Mouse (Mus musculus) testis, postnatal 14 days (tissue): Measurements from ENCODE around the gene Zfp664.

ENCODE experiments used
- DNase-seq: peaks from one replicate; pipeline ENCODE4 v3.0.0; 2021; ENCODE audit warnings: low spot score

Gene Zfp664

DNA sequence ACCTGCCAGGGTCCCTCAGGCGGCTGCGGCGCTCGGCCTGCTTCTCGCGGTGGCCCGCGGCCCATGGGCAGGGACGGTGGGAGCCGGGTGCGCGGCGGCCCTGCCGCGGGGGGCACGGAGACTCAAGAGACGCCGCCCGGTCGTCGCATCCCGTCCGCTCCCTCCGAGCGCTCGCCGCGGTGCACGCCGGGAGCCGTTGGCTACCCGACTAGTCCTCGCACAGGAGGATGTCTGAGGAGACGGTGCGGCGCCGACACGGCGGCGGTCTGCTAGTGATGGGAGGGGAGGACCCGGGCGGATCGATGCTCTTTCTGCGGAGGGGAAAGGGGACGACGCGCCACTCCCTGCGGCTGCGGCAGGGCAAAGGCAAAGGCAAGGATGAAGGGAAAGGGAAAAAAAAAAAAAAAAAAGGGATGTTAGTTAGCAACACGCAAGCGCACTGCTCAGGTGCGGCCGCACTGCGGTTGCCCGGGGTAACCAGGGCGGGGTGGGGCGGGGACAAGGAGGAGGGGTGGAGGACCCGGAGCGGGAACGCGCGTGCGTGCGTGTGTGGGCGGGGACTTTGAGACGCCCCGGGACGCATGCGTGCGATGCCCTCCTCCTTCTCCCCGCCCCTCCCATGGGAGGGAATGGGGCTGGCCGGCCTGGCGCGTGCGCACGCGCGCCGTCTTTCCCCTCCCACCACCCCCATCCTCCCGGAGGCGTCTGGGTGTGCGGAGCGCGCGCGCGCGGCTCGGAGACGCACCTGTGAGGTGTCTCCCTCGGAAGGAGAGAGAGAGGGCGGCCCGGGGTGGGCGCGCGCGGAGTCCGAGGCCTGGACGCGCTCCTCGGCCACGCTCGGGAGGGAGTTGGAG is at the start of gene Zfp664, which contains the start of gene Ccdc92:
Gene Zfp664, plus strand, starts transcription at position 679 of the 854 bp plus-strand sequence.
Gene Ccdc92, minus strand, starts transcription at position 412 of the 854 bp plus-strand sequence.
- peak; percentile 99 for DNase-seq

DNA sequence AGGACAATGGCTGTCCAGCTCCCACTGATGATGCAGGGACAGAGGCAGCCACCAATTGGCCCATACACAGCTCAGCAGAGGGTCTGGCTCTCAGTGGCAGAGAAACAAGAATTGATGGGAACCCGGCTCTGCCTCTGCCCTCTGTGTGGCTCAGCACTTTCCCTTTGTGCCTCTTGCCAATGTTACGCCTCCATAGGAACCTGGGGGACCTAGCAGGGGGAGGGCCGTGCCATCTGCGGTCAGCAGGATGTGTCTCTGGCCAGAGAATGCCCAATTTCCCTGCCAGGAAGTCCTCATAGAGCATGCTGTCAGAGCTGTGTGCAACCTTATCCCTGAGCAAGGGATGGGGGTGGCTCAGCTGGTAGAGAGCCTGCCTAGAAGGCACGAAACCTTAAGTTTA is 47.7 kb upstream of the Zfp664 start:
- no peak for DNase-seq

DNA sequence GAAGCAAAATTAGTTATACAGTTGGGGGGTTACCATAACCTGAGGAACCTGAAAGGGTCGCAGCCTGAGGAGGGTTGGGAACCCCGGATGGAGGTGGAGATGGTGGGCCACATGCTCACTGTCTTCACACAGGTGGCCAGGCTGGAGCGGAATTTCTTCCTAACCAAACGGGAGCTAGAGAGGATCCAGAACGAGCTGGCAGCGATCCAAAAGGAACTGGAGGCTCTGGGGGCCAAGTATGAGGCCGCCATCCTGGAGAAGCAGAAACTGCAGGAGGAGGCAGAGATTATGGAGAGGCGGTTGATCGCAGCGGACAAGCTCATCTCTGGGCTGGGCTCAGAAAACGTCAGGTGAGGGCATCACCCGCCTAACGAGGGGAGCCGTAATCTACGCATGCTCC is 45.4 kb upstream of the Zfp664 start:
- no peak for DNase-seq

DNA sequence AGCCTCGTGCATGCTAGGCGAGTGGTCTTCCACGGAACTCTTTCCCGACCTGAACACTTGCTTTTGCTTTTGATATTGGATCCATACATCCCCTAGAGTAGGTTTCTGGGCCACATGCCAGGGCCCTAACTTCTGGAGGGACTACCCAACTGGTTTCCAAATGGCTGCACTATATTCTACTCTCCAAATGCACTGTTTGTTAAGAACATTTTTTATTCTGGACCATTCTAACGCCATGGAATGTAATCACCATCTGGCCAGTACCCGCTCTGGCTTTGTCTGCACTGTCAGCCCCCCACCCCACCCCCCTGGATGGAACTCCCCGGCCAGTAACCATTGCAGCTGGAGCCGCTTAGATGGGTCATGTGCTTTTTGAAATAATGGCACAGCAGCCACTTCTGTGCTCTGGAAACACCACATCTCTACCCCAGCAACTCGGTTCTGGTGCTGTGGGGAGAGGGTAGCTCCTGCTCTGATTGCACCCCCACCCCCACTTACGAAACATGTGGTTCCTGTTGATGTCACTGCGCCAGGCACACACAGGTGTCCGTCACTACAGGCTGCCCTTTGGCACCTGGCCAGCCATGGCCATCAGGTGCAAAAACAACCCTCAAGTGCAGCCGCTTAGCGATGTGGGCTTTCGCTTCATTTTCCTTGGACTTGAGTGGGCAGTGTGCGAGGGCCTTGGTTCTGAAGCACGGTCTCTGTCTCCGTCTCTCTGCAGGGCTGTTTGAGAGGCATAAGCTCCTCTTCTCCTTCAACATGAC is 40.2 kb upstream of the Zfp664 start:
- DNase-seq, result no peak

DNA sequence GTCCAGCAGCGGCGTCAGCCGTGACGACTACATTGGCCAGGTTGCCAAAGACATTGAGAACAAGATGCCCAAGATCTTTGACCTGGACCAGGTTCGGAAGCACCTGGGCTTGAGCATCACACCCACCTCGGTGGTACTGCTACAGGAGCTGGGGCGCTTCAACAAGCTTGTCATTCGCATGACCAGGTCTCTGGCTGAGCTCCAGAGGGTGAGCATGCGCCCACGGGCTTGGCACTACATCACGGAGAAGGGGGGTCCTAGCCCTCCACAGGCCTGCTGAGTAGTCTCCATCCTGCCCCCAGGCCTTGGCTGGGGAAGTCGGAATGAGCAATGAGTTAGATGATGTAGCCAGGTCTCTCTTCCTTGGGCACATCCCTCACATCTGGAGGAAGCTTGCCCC is 32.2 kb upstream of the Zfp664 start:
- no peak for DNase-seq

DNA sequence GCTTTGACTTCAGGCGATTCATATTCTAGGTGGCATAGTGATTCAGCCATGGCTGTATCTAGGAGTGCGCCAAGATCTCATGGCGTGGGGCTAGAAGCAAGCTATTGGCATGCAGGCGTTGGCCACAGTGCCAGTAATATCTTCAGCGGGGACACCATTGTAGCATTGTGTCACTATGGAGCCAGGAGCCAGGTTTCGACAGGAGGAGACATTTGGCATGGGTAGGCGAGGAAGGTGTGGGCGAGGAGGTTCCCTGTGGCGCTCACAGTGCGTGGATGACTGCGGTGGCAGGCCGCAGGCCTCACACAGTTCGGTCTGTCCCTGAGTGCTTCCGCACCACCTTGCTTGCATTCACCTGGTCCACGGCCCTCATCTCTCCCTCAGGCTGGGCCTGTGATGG is 27.3 kb upstream of the Zfp664 start:
- no peak for DNase-seq

DNA sequence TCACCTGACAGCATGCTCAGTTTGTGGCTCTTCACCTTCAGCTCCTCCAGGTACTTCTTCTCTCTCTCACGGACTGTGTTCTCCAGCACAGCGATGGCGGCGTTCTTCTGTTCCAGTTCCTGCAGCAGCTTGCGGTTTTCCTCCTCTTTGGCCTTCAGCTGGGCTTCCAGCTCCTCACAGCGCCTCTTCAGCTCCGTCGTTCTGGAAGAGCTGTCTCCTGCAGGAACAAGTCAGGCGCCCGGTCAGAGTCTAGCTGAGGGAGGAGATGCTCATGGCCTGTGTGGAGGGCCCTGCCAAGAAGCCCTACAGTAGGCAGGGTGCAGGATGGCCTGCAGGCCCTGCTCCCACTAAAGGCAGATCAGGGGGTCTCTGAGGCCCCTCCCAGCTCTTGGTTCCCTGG is 26.4 kb upstream of the Zfp664 start:
- DNase-seq, result no peak

DNA sequence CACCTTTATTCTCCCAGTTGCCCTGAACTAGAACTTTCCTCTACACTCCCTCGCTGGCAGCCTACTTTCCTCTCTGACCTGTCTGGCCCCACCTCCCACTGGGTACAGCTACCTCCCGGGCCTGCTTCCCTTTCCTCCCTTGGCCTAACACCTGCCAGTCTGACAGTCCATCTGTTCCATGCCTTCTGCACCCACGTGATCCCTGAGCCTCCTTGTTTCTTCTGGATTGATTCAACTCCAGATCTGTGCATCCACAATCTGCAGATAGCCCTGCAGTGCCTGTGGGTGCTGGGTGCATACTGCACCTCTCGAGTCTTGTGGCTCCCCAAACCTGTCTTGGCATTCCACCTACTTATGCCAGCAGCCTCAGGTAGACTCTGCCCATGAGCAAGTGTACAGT is 25.9 kb upstream of the Zfp664 start:
- DNase-seq, result no peak

DNA sequence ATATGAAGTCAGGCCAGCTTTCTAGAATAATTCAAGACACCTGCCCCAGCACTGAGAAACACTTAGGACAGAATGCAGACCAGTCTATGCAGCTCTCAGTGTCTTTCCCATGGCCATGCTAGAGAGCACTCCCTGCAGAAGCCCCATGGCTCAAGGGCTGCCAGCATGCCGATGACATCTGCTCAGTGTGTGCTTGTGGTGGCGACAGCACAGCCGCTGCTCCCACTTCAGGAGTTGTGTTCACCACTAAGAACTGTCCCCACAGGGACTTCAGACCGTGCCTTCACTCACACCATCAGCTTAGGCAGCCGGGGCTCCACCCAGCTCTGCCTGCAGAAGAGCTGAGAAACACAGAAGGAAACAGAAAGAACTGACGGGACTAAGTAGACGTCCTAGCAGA is 22.3 kb upstream of the Zfp664 start:
- DNase-seq, result no peak

DNA sequence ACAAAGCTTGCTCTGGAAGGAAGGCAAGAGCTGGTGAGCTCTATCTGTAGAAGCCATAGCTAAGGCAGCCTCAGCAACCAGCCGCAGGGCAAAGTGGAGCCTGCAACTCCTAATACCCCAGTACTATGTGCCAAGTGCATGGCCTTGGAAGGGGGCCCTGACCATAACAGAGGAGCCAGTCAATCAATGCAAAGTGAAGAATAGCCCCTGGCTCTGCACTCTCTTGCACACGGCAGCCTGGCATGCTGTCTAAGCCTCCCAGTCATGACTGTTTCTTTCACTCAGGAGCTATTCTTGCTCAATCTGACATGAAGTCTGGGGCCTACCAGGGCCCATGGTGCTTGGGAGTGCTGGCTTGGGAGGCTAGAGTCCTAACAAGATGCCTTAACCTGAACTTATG is 21.8 kb upstream of the Zfp664 start:
- no peak for DNase-seq

DNA sequence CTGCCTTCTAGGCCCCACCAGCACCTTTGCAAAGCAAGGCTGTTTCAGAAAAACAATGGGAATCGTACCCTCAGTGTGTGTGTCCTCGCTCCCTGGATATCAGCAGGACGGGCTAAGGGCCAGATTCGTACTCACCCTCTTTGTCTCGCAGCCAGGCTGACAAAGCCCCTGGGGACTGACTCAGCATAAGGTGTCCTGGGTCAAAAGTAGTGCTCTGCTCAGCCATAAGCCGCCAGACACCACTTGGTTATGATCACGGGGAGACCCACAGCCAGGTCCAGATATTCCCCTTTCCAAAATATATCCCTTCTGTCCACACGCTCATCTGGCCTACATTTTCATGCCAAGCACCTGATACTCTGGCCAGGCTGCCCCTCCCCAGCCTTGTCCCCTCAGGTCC is 19.1 kb upstream of the Zfp664 start:
- DNase-seq, result no peak

DNA sequence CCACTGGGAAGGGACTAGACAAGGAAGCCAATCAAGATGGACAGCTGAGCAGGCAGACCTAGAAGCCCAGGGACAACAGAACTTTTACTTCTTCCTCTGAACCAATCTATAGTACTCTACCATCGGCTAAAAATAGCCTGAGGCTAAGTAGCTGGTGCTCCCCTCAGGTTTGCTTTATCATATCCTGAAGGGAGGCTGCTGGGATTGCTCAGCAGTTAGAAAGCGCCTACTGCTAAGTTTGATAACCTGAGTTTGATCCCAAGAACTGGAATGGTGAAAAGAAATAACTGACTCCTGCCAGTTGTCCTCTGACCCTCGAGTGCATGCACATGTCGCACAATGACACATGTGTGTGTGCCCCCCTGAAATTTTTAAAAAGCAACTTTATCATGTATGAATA is 17.6 kb upstream of the Zfp664 start:
- no peak for DNase-seq

DNA sequence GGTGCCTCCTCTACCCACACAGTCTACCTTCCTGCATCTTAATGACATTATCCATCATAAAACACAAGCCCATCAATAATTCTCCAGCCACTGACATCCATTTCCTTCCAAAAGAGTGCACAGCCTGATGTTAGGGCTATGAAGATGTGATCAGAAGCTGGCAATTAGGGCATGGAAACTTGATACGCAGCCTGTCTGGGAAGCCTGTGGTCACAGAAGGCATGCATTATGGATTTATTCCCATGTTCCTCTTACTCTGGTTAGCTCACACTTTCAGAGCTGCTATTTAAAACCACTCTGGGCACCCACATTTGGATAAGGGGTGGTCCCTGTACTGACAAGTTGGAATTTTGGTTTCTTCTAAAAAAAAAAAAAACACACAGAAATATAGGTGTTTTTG is 15.5 kb upstream of the Zfp664 start:
- DNase-seq, result no peak

DNA sequence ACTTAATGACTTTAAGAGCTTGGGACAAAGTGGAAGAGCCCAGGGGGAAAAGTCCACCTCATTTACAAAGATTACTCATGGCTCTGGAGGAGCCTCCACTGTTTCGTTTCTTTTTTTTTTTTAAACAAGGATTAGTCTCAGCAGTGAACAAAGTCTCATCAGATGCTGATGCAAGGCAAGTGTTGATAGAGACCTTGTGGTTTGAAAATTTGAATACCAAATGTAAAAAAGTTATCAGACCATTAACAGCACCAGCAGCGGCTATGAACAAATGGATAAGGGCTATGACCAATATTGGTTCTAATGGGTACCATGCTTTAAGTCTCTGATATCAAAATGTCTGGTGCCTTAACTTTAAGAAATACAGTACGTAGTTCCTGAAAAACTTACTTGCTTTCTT is 13.5 kb upstream of the Zfp664 start:
- DNase-seq, result no peak

DNA sequence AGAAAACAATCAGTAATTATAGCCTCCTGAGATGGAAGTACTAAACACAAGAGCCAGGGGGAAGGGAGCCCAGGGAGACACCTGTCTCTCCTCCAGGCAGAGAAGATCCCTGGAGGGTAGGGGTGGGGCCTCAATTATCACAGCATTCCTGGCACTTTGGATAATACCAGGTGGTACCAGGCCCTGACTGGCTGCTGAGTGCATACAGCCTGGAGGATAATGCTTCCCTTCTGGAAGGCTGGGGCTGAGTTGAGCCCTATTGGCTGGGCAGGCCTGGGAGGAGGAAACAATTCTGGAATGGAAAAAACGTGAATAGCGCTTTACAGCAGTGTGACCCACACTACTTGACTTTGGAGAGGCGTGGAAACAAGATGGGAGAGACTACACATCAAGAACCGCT is 10.9 kb upstream of the Zfp664 start:
- no peak for DNase-seq

DNA sequence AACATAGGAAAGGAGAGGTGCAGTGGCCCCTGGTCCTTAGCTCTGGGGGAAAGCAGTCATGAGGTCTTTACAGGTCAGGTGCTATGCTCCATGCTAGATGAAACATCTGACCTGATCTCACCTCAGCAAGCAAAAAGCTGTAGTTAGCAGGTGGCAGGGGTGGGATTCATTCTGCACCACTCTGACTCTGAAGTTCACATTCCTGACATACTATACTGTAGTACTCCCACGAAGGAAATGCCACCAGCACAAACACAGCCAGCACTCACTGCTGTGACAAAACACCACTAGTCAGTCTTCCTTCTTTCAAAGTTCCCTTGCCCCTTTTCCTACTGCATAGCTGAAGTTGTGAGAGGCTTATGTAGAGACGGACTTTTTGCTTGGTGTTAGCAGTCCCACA is 10.2 kb upstream of the Zfp664 start:
- DNase-seq, result no peak

DNA sequence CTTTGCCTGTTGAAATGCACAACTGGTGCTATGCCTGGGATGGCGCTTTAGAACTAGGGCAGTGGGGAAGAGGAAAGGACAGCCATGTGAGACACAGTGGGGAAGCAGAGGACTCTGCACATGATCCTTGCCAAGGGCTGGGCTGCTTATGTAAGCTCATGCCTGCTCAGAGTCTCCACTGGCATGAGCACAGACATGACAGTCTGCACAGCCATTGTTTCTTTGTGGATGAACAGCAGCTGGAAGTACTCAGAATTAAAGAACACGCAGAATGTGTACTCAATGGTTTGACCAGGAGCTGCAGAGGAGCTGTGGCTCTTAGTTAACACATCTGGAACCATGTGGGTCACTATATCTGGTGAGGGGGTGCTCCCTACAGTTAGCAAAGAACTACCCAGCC is 9.4 kb upstream of the Zfp664 start:
- DNase-seq, result no peak

DNA sequence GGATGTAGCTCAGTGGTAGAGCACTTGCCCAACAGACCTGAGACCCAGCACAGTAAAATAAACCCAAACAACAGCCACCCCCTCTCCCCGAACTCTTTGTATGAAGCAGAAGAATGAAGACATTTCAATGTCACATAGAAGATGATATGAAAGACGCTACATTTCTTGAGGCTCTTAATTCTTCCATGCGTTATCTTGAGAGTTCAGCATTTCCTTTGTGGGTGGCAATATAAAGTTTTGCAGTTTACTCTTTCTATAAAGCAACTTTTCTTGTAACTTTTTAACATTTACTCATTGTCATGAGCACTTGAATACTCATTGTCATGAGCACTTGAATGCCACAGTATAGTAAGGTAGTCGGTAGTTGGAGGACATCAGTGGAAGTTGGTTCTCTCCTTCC is 8.3 kb upstream of the Zfp664 start:
- DNase-seq, result no peak

DNA sequence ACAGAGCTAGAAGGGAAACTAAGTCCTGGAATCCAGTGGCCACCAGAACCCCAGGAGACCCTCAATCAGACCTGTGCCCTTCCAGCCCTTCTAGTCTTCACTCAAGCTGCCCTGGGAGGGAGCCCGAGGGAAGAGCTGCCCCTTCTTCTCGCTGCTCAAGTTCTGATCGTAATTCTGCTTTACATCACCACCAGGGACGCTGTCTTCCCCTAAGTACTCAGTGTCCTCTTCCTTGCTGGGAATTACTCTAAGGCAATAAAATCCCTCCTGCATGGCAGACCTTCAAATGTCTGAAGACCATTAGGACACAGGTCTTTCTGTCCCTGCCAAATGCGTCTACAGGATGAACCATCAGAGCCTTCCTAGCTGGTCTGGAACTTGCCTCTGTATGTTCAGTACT is 2.5 kb upstream of the Zfp664 start:
- DNase-seq, result no peak

DNA sequence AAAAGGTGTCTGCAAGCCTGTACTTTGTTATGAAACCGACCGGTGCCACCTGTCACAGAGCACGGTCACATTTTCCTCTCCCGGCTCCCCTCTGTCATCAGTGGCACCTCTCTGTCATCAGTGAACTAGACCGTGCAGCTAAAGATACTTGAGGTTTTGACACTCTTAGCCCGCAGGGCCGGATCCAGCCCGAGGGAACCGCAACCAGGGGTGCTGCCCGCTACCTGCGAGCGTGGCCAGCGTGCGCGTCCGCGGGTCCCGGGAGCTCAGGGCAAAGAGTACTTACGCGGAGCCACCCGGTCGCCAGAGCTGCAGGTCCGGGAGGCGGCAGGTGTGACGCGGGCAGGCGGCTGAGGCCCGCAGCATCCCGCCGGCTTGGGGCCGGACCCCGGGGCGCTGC is 1.0 kb upstream of the Zfp664 start:
- peak; percentile 69 for DNase-seq

DNA sequence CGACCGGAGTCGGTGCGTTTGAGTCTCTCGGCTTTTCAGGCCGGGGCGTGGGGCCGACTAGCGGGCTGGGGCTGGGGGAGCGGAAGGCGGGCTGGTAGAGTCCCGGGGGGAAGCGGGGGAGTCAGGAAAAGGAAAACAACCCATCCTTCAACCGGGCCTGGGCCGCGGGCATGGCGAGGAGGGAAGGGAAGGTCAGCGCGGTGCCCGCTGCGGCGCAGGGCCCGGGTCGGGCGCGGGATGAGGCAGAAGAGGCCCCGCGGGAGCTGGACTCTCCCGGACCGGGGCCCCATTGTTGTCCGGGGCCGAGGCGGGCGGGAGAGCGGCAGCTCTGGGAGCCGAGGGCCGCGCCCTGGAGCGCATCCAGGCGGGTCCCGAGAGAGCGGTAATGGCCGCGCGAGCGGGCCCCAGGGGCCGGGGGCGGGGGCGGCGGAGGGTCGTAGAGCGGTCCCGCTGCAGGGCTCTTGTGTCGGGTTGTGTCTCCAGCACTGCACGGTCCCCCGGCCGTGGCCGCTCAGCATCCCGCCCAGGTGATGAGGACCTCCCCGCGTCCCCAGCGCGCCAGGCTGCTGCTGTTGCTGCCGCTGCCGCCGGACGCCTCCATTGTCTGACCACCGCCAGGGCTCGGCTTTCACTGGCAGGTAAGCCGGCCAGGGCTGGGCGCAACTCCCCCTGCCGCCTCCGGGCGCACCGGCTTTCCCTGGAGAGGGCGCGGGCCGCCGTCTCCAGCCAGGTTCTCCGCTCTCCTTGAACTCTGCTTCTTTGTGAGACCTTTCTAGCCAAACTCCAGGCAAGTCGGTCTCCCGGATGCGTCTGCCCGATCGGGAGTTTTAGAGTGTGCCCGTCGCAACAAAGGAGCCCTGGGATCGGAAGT is 615 bp downstream of the Zfp664 start:
- DNase-seq, result peak; percentile 62

DNA sequence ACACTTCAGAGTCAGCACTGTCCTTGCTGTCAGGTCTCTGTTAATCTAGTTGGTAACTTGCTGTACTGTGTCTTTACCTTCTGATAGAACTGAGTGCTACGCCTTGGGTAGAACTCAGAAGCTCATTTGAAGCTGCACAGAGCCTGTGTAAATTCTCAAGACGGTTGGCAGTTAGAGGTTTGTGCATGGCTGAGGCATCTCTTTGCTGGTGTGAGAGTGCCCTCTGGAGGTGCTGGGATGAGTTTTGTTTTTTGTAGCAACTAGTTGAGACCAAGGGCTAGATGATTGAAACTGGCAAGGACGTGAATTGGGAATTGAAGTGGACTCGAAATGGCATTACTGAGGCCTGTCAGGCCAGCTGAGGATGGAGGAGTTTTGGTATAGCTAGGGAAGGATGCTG is 6.5 kb downstream of the Zfp664 start:
- DNase-seq, result no peak

DNA sequence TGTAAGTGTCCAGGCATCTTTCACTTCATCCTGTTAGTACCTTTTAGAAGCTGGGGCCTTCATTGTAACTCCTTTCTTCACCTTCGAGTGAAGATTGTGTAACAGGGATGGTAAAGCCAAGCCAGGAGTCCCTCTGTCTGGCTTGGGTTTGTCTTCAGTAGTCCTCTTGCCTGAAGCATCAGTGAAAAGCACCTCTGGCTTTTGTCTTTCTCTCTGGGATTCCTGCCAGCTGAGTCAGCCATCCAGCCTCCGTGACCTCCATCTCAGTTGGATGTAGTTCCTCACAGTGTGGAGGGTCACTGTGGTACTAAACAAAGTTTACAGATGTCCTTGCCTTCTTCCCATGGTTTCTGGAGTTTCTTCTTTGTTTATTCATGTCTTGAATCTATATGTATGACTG is 9.5 kb downstream of the Zfp664 start:
- no peak for DNase-seq
